Mouse (Mus musculus) thymus, adult 2 months (tissue): ENCODE data around the gene 4930452B06Rik.

Experiments used
- CTCF ChIP-seq: fragments of 200-500 bp; IDR thresholded peaks from 2 replicates; pipeline ENCODE4 v1.5.1; 2012; ENCODE audit warnings: mild to moderate bottlenecking, control low read depth, low read length, moderate library complexity, borderline replicate concordance; ENCODE audit not compliant: control insufficient read depth, poor library complexity, insufficient read depth; ENCODE audit errors: extremely low read depth
- POLR2A ChIP-seq: fragments of 200-500 bp; IDR thresholded peaks from 2 replicates; pipeline ENCODE4 v1.6.1; 2012; ENCODE audit warnings: mild to moderate bottlenecking, low read length, control low read depth, moderate library complexity; ENCODE audit not compliant: control insufficient read depth, poor library complexity, insufficient read depth; ENCODE audit errors: extremely low read depth

- TF ChIP-seq CTCF (no peak), POLR2A (no peak)
These were observed 155.6 kb downstream of the 4930452B06Rik start for GRCm38 (mm10) chr14:8510288-8510959.
